Mouse (Mus musculus): ENCODE results near the gene Tial1. TPM values are rescaled to one million over a fixed set of nuclear protein-coding genes. Genes with fewer than 3 reads are reported as not detected.

Gene Tial1
- total and polyA plus RNA-seq, 3 experiments: 42.7 to 126 TPM; not detected in 1

DNA sequence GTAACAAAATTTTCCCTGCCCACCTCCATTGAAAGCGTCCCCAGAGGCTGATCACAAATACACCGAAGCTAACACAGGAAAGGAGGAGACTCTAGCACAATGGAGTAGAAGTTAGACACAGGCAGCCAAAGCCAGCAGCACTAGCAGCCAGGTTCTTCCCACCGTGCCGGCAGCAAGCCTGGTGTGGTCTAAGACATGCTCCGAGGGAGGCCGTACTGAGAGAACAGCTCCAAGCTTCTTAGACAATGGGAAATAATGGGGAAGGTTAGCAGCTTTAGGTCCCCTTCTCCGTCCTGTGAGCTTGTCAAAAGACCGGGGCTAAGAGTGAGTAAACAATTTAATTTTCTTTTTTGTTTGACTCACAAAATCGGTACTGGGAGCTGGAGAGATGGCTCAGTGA, 41.8 kb downstream of the Tial1 start:
- peaks cover 0 to 23% of the 10 kb centered on the region in 2 experiments; a peak in 3 of 4 replicates for H3K4me1 ChIP-seq (ENCODE audit: control insufficient read depth in 1 of 2, insufficient read depth in 2 of 2, low read length in 2 of 2)

DNA sequence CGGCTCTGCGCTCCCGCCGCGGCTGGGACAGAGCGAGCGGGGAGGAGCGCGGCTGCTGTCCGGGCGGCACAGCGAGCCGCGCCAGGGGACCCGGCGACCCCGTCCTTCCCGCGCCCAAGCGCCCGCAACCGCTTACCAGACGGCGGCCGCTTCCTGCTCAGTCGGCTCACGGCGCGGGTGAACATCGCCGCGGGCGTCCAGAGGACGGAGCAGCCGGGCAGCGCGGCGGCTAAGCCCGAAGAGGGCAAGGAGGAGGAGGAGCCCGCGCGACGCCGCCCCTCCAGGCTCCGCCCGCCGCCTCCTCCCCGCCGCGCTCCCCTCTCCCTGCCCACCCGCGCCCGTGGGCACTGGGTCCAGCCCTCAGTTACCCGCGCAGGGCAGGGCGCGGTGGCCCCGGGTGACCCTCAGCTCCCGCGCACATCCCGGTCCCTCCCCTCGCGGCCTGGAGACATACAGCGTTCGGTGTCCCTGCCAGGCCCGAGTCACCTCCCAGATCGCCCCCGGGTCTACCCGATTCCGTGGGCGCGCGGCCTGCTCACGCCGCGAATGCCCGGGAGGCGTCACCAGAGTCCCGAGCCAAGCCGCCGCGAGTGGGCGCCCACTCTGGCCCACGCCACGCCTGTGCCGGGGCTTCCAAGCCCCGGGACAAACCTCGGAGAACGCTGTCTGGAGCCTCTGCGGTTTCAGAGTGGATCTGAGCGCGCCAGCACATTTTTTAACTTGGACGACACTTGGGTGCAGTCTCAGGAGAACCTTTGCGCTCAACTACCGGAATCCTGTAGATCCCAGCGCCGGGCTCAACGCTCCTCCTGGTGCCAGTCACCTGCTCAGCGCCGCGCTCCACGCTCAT, 43.4 kb downstream of the Tial1 start, which contains the start of gene Rgs10:
Gene Rgs10 (minus strand): TSS at position 829 of the 850 bp plus-strand sequence.
- TF ChIP-seq UBTF (IDR thresholded peaks at IDR 0.05; ENCODE audit: borderline replicate concordance, insufficient read depth, low read depth, low read length) (peak; percentile 94; the same call in 1 of the 2 replicates), MXI1 (IDR thresholded peaks at IDR 0.05; ENCODE audit: low read depth, low read length) (no peak), MAFK (IDR thresholded peaks at IDR 0.05; ENCODE audit: borderline replicate concordance, low read depth, low read length) (no peak), MAZ (IDR thresholded peaks at IDR 0.05; ENCODE audit: low read depth, low read length) (0 out of 2 replicates have a peak, but pooled peaks have one; percentile 5), E2F4 (IDR thresholded peaks at IDR 0.05; ENCODE audit: borderline replicate concordance, low read depth, low read length) (no peak), BHLHE40 (IDR thresholded peaks at IDR 0.05; ENCODE audit: borderline replicate concordance, low read depth, low read length) (no peak), POLR2A (IDR thresholded peaks at IDR 0.05; ENCODE audit: control insufficient read depth in 1 of 2, insufficient read depth in 1 of 2, low read depth in 1 of 2, low read length in 2 of 2, poor library complexity in 1 of 2) (peak; percentile 45 to 46; a peak in 1 of 4 replicates), ETS1 (IDR thresholded peaks at IDR 0.05; ENCODE audit: low read depth, low read length) (no peak), RAD21 (IDR thresholded peaks at IDR 0.05; ENCODE audit: low read depth, low read length) (no peak), SIN3A (IDR thresholded peaks at IDR 0.05; ENCODE audit: low read length) (0 out of 2 replicates have a peak, but pooled peaks have one; percentile 5)
- peaks cover 2% of the 10 kb centered on the region for H3K79me2 ChIP-seq (ENCODE audit: control insufficient read depth, insufficient read depth, low read length, poor library complexity)
- peak within 1 kb of the TSS; percentile 85 for H3K9ac ChIP-seq (ENCODE audit: control insufficient read depth, low read depth, low read length, poor library complexity, severe bottlenecking)
- peak within 1 kb of the TSS; percentile 58 to 90 for H3K4me3 ChIP-seq (ENCODE audit: control insufficient read depth in 1 of 2, insufficient read depth in 1 of 2, low read depth in 2 of 2, low read length in 2 of 2)
- no peaks in the 10 kb centered on the region for H3K9me3 ChIP-seq (replicated peaks; ENCODE audit: insufficient read depth, low read length)
- peak; percentile 70 for DNase-seq (ENCODE audit: low read depth, low spot score)
- peaks cover 0 to 3% of the 10 kb centered on the region in 2 experiments; a peak in 1 of 4 replicates for H3K27me3 ChIP-seq (ENCODE audit: control insufficient read depth in 1 of 2, insufficient read depth in 2 of 2, low read length in 2 of 2)
- H3K27ac ChIP-seq (ENCODE audit: control insufficient read depth, low read depth, low read length): no peak within 1 kb of the TSS
- peaks cover 3 to 32% of the 10 kb centered on the region in 2 experiments; a peak in 3 of 4 replicates for H3K4me1 ChIP-seq (ENCODE audit: control insufficient read depth in 1 of 2, insufficient read depth in 2 of 2, low read length in 2 of 2)
- peaks cover 0 to 16% of the 10 kb centered on the region in 2 experiments; a peak in 2 of 4 replicates for H3K36me3 ChIP-seq (ENCODE audit: control insufficient read depth in 1 of 2, insufficient read depth in 2 of 2, low read length in 2 of 2)

More for the DNA sequence above, 41.8 kb downstream of the Tial1 start:
- Histone ChIP-seq H3K9ac (ENCODE audit: control insufficient read depth, low read depth, low read length, poor library complexity, severe bottlenecking) (no peak overlapping the region), H3K9me3 (replicated peaks; ENCODE audit: insufficient read depth, low read length) (no peaks in the 10 kb centered on the region), H3K36me3 (ENCODE audit: control insufficient read depth in 1 of 2, insufficient read depth in 2 of 2, low read length in 2 of 2) (peaks cover 0 to 9% of the 10 kb centered on the region in 2 experiments; a peak in 2 of 4 replicates), H3K79me2 (ENCODE audit: control insufficient read depth, insufficient read depth, low read length, poor library complexity) (peaks cover 2% of the 10 kb centered on the region), H3K27ac (ENCODE audit: control insufficient read depth, low read depth, low read length) (no peak overlapping the region), H3K4me3 (ENCODE audit: control insufficient read depth in 1 of 2, insufficient read depth in 1 of 2, low read depth in 2 of 2, low read length in 2 of 2) (no peak overlapping the region), H3K27me3 (ENCODE audit: control insufficient read depth in 1 of 2, insufficient read depth in 2 of 2, low read length in 2 of 2) (peaks cover 0 to 3% of the 10 kb centered on the region in 2 experiments; a peak in 1 of 4 replicates)
- TF ChIP-seq EP300 (IDR thresholded peaks at IDR 0.05; ENCODE audit: low read depth in 1 of 2, low read length in 2 of 2) (no peak), HCFC1 (IDR thresholded peaks at IDR 0.05; ENCODE audit: low read depth, low read length) (no peak)
- no peak for DNase-seq (ENCODE audit: low read depth, low spot score)
